Mouse (Mus musculus) small intestine, adult 2 months (tissue): ENCODE data around the gene Ywhah.

Source experiments
- CTCF ChIP-seq: fragments of 200-500 bp; IDR thresholded peaks from 2 replicates; pipeline ENCODE4 v1.5.1; 2012; ENCODE audit warnings: low read depth, mild to moderate bottlenecking, control low read depth, inconsistent platforms, low read length, moderate library complexity, mixed read lengths; ENCODE audit not compliant: insufficient replicate concordance, insufficient read length; ENCODE audit errors: extremely low read depth
- POLR2A ChIP-seq: fragments of 200-500 bp; IDR thresholded peaks from 2 replicates; pipeline ENCODE4 v1.6.1; 2012; ENCODE audit warnings: low read depth, mild to moderate bottlenecking, control low read depth, inconsistent platforms, low read length, moderate library complexity

- TF ChIP-seq POLR2A (no peak), CTCF (no peak)
Measured at GRCm38 (mm10) chr5:33006670-33007069, 11.9 kb upstream of the Ywhah start.
